Mouse (Mus musculus) forebrain, postnatal 0 days (tissue): ENCODE data around the gene Nfic. TPM values are rescaled to one million over a fixed set of nuclear protein-coding genes. Genes with fewer than 3 reads are reported as not detected.
A peak's percentile ranks its signal among the peaks of the same experiment; 100 is the strongest.

Experiments
- ATAC-seq: fragments of 200-750 bp; cut with Nextera tagmentation; 2 replicates; pipeline ENCODE4 v1.8.0; 2017; ENCODE audit warnings: mild to moderate bottlenecking, moderate library complexity
- DNase-seq: peaks from one replicate; pipeline ENCODE4 v3.0.0-alpha.2; 2015
- H3K27ac ChIP-seq: fragments of 300-500 bp; sonication (generic); 2 replicates; pipeline ENCODE4 v1.5.1; 2014; ENCODE audit warnings: low read depth, mild to moderate bottlenecking, antibody characterized with exemption, low read length, moderate library complexity, mixed read lengths
- H3K27me3 ChIP-seq: fragments of 300-500 bp; sonication (generic); 2 replicates; pipeline ENCODE4 v1.6.1; 2014; ENCODE audit warnings: mild to moderate bottlenecking, low read length, mixed read lengths; ENCODE audit not compliant: insufficient read depth
- H3K36me3 ChIP-seq: fragments of 300-500 bp; sonication (generic); 2 replicates; pipeline ENCODE4 v1.6.1; 2014; ENCODE audit warnings: mild to moderate bottlenecking, moderate library complexity; ENCODE audit not compliant: insufficient read depth
- H3K4me1 ChIP-seq: fragments of 300-500 bp; sonication (generic); 2 replicates; pipeline ENCODE4 v1.6.1; 2014; ENCODE audit warnings: antibody characterized with exemption; ENCODE audit not compliant: insufficient read depth
- H3K4me2 ChIP-seq: fragments of 300-500 bp; sonication (generic); 2 replicates; pipeline ENCODE4 v1.6.1; 2014; ENCODE audit warnings: low read depth, mild to moderate bottlenecking, moderate library complexity
- H3K4me3 ChIP-seq: fragments of 300-500 bp; sonication (generic); 2 replicates; pipeline ENCODE4 v1.5.1; 2014; ENCODE audit warnings: low read depth, low read length, mixed read lengths
- H3K9ac ChIP-seq: fragments of 300-500 bp; sonication (generic); 2 replicates; pipeline ENCODE4 v1.6.1; 2014; ENCODE audit warnings: mild to moderate bottlenecking
- H3K9me3 ChIP-seq: fragments of 300-500 bp; sonication (generic); 2 replicates; pipeline ENCODE4 v1.6.1; 2016; ENCODE audit warnings: low read length
- CTCF ChIP-seq: sonication (generic); IDR thresholded peaks from 2 replicates; pipeline ENCODE4 v1.5.1; 2016; ENCODE audit warnings: antibody characterized with exemption, control low read depth, low read depth
- WGBS: fragments of 180-500 bp; shearing (Covaris S2); extraction: QIAGEN DNeasy Blood & Tissue Kit; methylation state at CpG from one replicate; pipeline ENCODE4 v1.1.7; 2014; 5-methylcytosine and 5-hydroxymethylcytosine counted together
- polyA plus RNA-seq: library from polyadenylated mRNA; unstranded; fragments of >200 nt; fragmentation: Nextera tagmentation; extraction: Ambion mirVana; gene quantifications from 2 replicates; pipeline ENCODE4 v1.2.1, GENCODE M21; 2015
- total RNA-seq: library from RNA; depleted of rRNA; stranded (reverse); fragments of >200 nt; gene quantifications from 2 replicates; pipeline ENCODE4 v1.2.3, GENCODE M21; 2014

The Nfic gene
- total and polyA plus RNA-seq, 2 experiments from 2014 or later, result 14.5 to 23.1 TPM

DNA sequence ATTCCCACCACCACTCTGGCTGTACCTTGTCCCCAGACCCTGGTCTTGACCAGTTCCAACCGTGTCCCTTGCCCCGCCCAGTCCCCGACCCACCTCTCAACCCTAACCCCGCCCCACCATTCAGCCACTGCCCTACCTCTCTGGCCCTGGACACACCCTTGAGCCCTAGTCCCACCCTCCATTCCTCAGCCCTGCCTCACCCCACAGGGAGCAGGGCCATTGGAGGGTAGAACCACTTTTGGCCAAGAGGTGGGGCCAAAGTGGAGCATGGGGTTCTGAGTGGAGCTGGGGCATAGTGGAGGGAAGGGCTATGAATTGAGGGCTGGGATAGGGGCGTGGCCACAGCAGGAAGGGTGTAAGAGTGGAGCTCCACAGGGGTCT lies 9.8 kb upstream of the Nfic start:
- peaks cover 58% of the 10 kb centered on the region for H3K36me3 ChIP-seq
- no peak for ATAC-seq

DNA sequence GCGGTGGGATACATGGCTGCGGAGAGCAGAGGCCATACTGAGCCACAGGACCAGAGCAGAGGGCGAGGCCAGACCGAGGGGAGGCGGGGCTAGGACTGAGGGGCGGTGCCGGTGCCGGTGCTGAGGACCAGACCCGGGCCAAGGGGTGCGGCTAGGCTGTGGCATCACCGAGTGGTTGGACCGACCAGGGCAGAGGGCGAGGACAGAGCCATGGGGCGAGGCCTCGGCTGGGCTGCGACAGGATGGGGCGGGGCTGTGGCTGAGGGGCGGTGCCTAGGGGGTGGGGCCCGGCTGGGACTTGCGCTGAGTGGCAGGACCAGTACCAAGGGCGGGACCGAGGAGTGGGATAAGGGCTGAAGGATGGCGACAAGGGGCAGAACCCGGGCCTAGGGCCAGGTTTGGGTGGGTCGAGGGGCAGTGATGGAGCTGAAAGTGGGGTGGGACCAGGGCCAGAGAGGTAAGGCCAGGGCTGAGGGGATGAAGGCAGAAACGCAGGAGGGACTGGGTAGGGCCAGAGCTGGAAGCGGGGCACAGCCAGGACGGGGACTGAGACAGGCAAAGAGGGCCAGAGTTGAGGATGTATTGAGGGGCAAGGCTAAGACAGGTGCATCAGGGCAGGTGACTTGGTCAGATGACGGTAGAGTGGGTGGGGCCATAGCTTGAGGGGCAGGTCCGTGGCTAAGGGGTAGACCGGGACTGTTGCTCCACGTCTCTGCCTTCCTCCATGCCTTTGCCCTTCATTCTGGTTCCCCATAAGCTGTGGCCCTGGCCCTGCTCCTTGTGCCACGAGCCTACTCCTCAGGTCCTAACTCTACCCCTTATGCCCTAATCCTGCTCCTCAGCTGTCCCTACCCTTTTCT lies 9.2 kb upstream of the Nfic start:
- Histone ChIP-seq H3K27ac (no peak overlapping the region), H3K9ac (no peak overlapping the region), H3K4me3 (no peak overlapping the region), H3K4me2 (peak overlapping the region; percentile 37), H3K36me3 (peaks cover 58% of the 10 kb centered on the region), H3K9me3 (no peaks in the 10 kb centered on the region), H3K4me1 (no peaks in the 10 kb centered on the region), H3K27me3 (peaks cover 9% of the 10 kb centered on the region; the same call in 1 of the 2 replicates)
- no peak for TF ChIP-seq CTCF
- ATAC-seq (peak; percentile 70), DNase-seq (no peak)
- 5% methylated on average over 32 of the region's 33 CpGs for WGBS

More for the DNA sequence above, 9.8 kb upstream of the Nfic start:
- peaks cover 9% of the 10 kb centered on the region; the same call in 1 of the 2 replicates for H3K27me3 ChIP-seq
- H3K4me3 ChIP-seq, result no peak overlapping the region
- H3K9me3 ChIP-seq, result no peaks in the 10 kb centered on the region
- TF ChIP-seq CTCF, result peak; percentile 10; the same call in 1 of the 2 replicates
- no peak overlapping the region for H3K27ac ChIP-seq
- no peak for DNase-seq
- H3K4me2 ChIP-seq, result no peak overlapping the region
- no peak overlapping the region for H3K9ac ChIP-seq
- 6% methylated on average over 5 of the region's 5 CpGs for WGBS
- H3K4me1 ChIP-seq, result no peaks in the 10 kb centered on the region

DNA sequence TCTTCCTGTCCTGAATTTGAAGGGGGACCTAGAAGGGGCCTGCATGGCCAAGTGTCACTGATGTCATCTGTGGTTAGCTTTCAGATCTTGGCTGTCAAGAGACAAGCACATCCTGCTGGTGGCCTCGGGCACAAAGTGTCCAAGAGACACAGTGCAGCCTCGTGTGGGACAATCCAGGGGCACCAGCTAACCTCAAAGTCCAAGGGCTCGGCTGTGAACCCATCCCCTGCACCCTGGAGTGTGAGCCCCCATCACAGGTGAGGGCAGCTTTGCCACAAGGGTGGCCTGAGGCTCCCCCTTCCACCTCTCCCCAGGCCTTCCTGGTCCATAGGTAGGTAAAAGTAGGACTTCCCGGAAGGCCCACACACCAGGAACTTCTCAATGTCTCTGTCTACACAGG lies 8.1 kb upstream of the Nfic start:
- ATAC-seq, result no peak
- Histone ChIP-seq H3K36me3 (peaks cover 54% of the 10 kb centered on the region), H3K4me1 (no peaks in the 10 kb centered on the region), H3K4me3 (no peak overlapping the region), H3K9ac (no peak overlapping the region), H3K27ac (no peak overlapping the region), H3K9me3 (no peaks in the 10 kb centered on the region), H3K4me2 (no peak overlapping the region), H3K27me3 (peaks cover 9% of the 10 kb centered on the region; the same call in 1 of the 2 replicates)
- TF ChIP-seq CTCF, result no peak
- WGBS, result 73% methylated on average over 4 of the region's 4 CpGs
- no peak for DNase-seq

DNA sequence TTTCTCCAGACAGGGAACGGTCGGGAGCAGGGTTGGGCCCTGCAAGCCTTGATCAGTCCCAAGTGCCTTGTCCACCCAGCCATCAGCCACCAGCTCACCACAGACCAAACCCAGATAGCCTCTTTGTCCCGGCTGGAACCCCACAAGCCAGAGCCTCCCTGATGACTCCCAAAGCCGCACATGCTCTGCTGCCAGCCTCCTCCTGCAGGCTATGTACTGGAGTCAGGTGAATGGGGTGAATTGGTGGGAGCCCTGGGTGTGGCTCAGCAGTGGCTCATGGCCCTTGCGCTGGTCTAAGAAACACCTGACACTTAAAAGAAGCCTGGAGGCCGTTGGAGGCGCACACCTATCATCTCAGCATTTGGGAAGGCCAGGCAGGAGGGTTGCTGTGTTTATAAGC lies 7.5 kb upstream of the Nfic start:
- Histone ChIP-seq H3K4me2 (no peak overlapping the region), H3K27me3 (peaks cover 9% of the 10 kb centered on the region; the same call in 1 of the 2 replicates), H3K4me1 (no peaks in the 10 kb centered on the region), H3K4me3 (no peak overlapping the region), H3K9ac (no peak overlapping the region), H3K36me3 (peaks cover 49% of the 10 kb centered on the region), H3K9me3 (no peaks in the 10 kb centered on the region), H3K27ac (no peak overlapping the region)
- no peak for ATAC-seq
- 85% methylated on average over 7 of the region's 7 CpGs for WGBS
- no peak for DNase-seq
- no peak for TF ChIP-seq CTCF

DNA sequence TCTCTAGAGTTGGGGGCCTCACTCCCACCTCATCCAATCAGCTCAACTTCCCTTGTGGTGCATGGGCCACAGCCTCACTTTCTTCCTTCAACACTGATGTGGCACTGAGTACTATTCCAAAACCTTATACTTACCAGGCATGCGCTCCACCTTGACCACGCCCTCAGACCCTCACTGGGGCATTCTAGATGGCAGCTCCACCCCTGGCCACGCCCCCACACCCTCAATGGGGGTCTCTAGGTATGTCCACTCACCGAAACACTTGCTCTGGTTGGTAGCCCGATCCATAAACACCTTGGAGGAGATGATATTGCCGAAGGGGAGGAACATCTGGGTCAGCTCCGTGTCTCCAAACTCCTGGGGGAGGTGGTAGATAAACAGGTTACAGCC lies 7.0 kb upstream of the Nfic start:
- H3K9ac ChIP-seq, result no peak overlapping the region
- H3K9me3 ChIP-seq, result no peaks in the 10 kb centered on the region
- no peak for DNase-seq
- H3K36me3 ChIP-seq, result peaks cover 44% of the 10 kb centered on the region
- no peak overlapping the region for H3K4me3 ChIP-seq
- no peak overlapping the region for H3K4me2 ChIP-seq
- H3K27ac ChIP-seq, result no peak overlapping the region
- no peaks in the 10 kb centered on the region for H3K4me1 ChIP-seq
- WGBS, result 36% methylated on average over 7 of the region's 7 CpGs
- TF ChIP-seq CTCF, result no peak
- H3K27me3 ChIP-seq, result peaks cover 9% of the 10 kb centered on the region; the same call in 1 of the 2 replicates
- no peak for ATAC-seq

DNA sequence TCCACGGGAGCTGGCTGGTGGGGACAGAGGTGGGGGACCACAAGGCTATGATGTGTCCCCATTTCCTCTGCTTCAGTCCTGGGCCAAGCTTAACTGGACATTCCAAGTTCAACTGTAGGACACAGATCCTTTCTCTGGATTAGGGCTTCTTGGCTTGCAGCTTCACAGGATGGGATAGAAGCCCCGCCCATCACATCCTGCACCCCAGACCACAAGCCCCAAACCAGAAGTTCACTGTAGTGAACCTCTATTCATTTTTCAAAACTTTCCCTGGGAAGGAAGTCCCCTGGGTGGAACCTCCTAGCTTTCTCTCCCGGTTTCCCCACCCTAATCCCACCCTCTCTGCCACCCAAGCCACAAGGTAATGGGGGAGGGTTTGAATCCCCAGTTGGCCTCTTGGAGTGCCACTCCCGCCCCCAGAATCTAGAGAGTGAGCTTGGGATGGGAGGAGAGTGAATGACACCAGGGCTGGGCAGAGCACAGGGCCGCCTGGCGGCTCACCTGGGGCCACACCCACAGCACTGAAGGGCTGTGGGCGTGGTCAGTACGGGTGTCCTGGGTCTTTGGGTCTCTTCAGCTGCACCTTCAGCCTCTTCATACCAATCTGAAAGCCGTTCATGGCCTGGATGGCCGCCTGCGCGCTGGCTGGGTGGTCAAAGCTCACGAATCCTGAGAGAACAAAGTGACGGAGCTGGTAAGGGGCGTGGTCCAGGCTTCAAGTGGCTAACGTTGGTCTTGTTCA lies 6.4 kb upstream of the Nfic start:
- H3K36me3 ChIP-seq, result peaks cover 38% of the 10 kb centered on the region
- H3K9me3 ChIP-seq, result no peaks in the 10 kb centered on the region
- no peak for TF ChIP-seq CTCF
- DNase-seq (no peak), ATAC-seq (no peak)
- no peak overlapping the region for H3K27ac ChIP-seq
- H3K4me3 ChIP-seq, result no peak overlapping the region
- 18% methylated on average over 16 of the region's 16 CpGs for WGBS
- H3K27me3 ChIP-seq, result peaks cover 9% of the 10 kb centered on the region; the same call in 1 of the 2 replicates
- H3K9ac ChIP-seq, result no peak overlapping the region
- H3K4me1 ChIP-seq, result no peaks in the 10 kb centered on the region
- no peak overlapping the region for H3K4me2 ChIP-seq

DNA sequence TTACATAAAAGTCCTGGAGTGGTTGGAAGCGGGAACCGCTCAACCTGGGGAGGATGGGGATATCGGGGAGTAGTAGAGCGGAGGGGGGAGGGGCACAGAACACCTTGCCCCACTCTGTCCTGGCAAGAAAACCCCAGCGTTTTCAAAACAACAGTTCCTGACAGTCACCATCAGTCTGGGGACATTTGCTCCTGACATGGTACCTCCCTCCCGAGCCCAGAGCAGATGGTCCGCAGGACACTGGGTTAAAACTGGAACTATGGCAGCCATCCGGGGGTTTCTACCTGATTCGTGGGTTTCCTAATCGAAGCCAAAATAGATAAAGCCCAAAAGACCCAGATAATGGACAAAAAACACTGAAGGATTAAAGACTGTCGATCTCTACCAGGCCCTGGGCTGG lies 5.5 kb upstream of the Nfic start:
- H3K27me3 ChIP-seq, result peaks cover 9% of the 10 kb centered on the region; the same call in 1 of the 2 replicates
- TF ChIP-seq CTCF, result no peak
- H3K4me2 ChIP-seq, result no peak overlapping the region
- DNase-seq (no peak), ATAC-seq (no peak)
- H3K4me1 ChIP-seq, result no peaks in the 10 kb centered on the region
- no peak overlapping the region for H3K27ac ChIP-seq
- no peak overlapping the region for H3K4me3 ChIP-seq
- H3K9me3 ChIP-seq, result no peaks in the 10 kb centered on the region
- H3K9ac ChIP-seq, result no peak overlapping the region
- WGBS, result 45% methylated on average over 11 of the region's 11 CpGs
- H3K36me3 ChIP-seq, result peaks cover 29% of the 10 kb centered on the region
